Mouse (Mus musculus) heart, embryonic 14.5 days (tissue): ENCODE results near the gene Eef1g. TPM values are rescaled to one million over a fixed set of nuclear protein-coding genes. Genes with fewer than 3 reads are reported as not detected.
A peak's percentile ranks its signal among the peaks of the same experiment; 100 is the strongest.

ENCODE experiments used
- ATAC-seq: fragments of 200-750 bp; cut with Nextera tagmentation; 2 replicates; pipeline ENCODE4 v1.8.0; 2017; ENCODE audit warnings: low read depth, moderate TSS enrichment; ENCODE audit not compliant: insufficient number of reproducible peaks, insufficient read depth, low FRiP score
- H3K27ac ChIP-seq, 2 experiments: fragments of 200-500 bp in 1 of 2; fragments of 300-500 bp in 1 of 2; sonication (generic) in 1 of 2; replicated peaks in 1 of 2; 2 replicates each; pipeline ENCODE4 v1.5.1; 2012 to 2014; ENCODE audit warnings: low read depth in 2 of 2, low read length in 2 of 2, control low read depth in 1 of 2, mild to moderate bottlenecking in 1 of 2, mixed read lengths in 1 of 2; ENCODE audit not compliant: control insufficient read depth in 1 of 2, insufficient read depth in 1 of 2
- H3K27me3 ChIP-seq: fragments of 300-500 bp; sonication (generic); 2 replicates; pipeline ENCODE4 v1.6.1; 2014; ENCODE audit warnings: mild to moderate bottlenecking, low read length, control low read depth; ENCODE audit not compliant: control insufficient read depth, insufficient read depth
- H3K36me3 ChIP-seq: fragments of 300-500 bp; sonication (generic); 2 replicates; pipeline ENCODE4 v1.6.1; 2014; ENCODE audit warnings: mild to moderate bottlenecking, control low read depth, low read length, mixed read lengths; ENCODE audit not compliant: control insufficient read depth, insufficient read depth
- H3K4me1 ChIP-seq, 2 experiments: fragments of 200-500 bp in 1 of 2; fragments of 300-500 bp in 1 of 2; sonication (generic) in 1 of 2; 2 replicates each; pipeline ENCODE4 v1.6.1; 2012 to 2014; ENCODE audit warnings: low read length in 2 of 2, control low read depth in 1 of 2, mixed read lengths in 1 of 2; ENCODE audit not compliant: control insufficient read depth in 2 of 2, insufficient read depth in 2 of 2
- H3K4me2 ChIP-seq: fragments of 300-500 bp; sonication (generic); 2 replicates; pipeline ENCODE4 v1.6.1; 2014; ENCODE audit warnings: mild to moderate bottlenecking, low read length
- H3K4me3 ChIP-seq, 2 experiments: fragments of 200-500 bp in 1 of 2; fragments of 300-500 bp in 1 of 2; sonication (generic) in 1 of 2; 2 replicates each; pipeline ENCODE4 v1.5.1; 2012 to 2014; ENCODE audit warnings: low read length in 2 of 2, mild to moderate bottlenecking in 2 of 2, control low read depth in 1 of 2, low read depth in 1 of 2, moderate library complexity in 1 of 2; ENCODE audit not compliant: control insufficient read depth in 1 of 2, insufficient read depth in 1 of 2
- H3K9ac ChIP-seq: fragments of 300-500 bp; sonication (generic); 2 replicates; pipeline ENCODE4 v1.6.1; 2014; ENCODE audit warnings: mild to moderate bottlenecking, low read length
- H3K9me3 ChIP-seq: fragments of 300-500 bp; sonication (generic); 2 replicates; pipeline ENCODE4 v1.6.1; 2016; ENCODE audit warnings: low read length, control low read depth; ENCODE audit not compliant: control insufficient read depth
- WGBS: fragments of 180-500 bp; shearing (Covaris S2); extraction: QIAGEN DNeasy Blood & Tissue Kit; methylation state at CpG from one replicate; pipeline ENCODE4 v1.1.7; 2014; 5-methylcytosine and 5-hydroxymethylcytosine counted together
- polyA plus RNA-seq: library from polyadenylated mRNA; unstranded; fragments of >200 nt; fragmentation: Nextera tagmentation; extraction: Ambion mirVana; gene quantifications from 2 replicates; pipeline ENCODE4 v1.2.1, GENCODE M21; 2014

Gene Eef1g
- polyA plus RNA-seq, 1 experiment from 2014 or later = 253 TPM

DNA sequence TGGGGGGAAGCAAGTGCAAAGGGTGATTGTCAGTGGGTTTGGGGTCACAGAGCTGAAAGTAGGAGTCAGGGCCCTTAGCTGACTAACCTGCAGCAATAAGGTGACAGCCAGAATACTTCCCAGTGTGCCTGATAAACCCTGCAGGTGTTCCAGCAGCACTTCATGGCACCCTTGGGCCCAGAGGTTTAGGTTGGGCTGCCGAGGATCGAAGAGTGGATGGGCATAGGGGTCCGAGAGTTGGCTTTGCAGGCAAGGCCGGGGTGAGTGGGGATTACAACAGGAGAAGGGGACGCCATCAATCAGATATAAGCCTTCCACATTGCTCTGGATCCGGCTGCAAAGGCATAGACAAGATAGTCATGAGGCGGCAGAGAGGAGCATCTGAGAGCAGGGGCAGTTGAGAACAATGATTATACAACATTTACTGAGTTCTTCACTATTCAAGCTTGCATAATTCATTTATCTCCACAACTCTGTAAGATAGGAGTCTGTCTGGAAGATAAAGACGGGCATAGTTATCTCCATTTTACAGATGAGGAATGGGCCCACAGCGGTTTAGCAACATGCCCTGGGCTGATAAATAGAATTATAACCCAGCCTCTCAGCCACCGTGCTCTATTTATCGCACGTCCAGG, 38.8 kb upstream of the Eef1g start:
- 81% methylated on average over 12 of the region's 12 CpGs for WGBS

DNA sequence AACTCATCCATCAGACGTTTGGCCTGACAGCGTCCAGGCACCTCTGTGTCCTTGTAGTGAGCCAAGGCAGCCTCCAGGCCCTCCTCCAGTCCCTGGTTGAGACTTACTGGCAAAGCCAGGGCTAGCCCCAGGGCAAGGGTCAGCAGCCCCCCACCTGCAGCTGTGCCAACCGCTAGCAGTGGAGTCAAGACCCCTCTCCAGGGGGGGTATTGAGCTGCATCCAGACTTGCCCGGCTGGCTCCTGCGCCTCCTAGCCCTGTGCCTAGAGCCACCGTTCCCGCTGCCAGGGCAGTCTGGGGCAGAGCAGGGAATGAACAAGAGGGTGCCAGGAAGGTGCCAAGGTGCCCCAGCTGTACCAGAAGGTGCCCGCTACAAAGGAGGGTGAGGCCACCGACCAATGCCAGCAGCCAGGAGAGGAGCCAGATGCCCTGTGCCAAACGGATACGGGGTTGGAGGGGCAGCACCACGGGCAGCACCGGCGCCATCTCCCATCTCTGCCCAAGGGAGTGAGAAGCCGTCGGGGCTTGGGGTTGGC, 38.1 kb upstream of the Eef1g start:
- peaks cover 5 to 8% of the 10 kb centered on the region in 2 experiments; a peak in 3 of 4 replicates for H3K4me1 ChIP-seq
- no peaks in the 10 kb centered on the region for H3K9me3 ChIP-seq
- 0 out of 2 replicates have a peak, but pooled peaks have one; percentile 7 for ATAC-seq
- peaks cover 52% of the 10 kb centered on the region for H3K36me3 ChIP-seq
- peak overlapping the region; percentile 75 to 77 for H3K4me3 ChIP-seq
- peak overlapping the region; percentile 82 for H3K9ac ChIP-seq
- H3K27ac ChIP-seq = 0 out of 4 replicates have a peak overlapping the region, but pooled peaks of 1 of the 2 experiments have one; percentile 72
- peak overlapping the region; percentile 70 for H3K4me2 ChIP-seq
- H3K27me3 ChIP-seq = no peaks in the 10 kb centered on the region
- 19% methylated on average over 16 of the region's 16 CpGs for WGBS

More for the DNA sequence above, 38.8 kb upstream of the Eef1g start:
- H3K27me3 ChIP-seq = no peaks in the 10 kb centered on the region
- no peak overlapping the region for H3K27ac ChIP-seq
- no peak overlapping the region for H3K4me3 ChIP-seq
- peaks cover 5 to 8% of the 10 kb centered on the region in 2 experiments; a peak in 3 of 4 replicates for H3K4me1 ChIP-seq
- H3K9ac ChIP-seq = no peak overlapping the region
- no peak for ATAC-seq
- no peaks in the 10 kb centered on the region for H3K9me3 ChIP-seq
- peaks cover 49% of the 10 kb centered on the region for H3K36me3 ChIP-seq
- H3K4me2 ChIP-seq = no peak overlapping the region

DNA sequence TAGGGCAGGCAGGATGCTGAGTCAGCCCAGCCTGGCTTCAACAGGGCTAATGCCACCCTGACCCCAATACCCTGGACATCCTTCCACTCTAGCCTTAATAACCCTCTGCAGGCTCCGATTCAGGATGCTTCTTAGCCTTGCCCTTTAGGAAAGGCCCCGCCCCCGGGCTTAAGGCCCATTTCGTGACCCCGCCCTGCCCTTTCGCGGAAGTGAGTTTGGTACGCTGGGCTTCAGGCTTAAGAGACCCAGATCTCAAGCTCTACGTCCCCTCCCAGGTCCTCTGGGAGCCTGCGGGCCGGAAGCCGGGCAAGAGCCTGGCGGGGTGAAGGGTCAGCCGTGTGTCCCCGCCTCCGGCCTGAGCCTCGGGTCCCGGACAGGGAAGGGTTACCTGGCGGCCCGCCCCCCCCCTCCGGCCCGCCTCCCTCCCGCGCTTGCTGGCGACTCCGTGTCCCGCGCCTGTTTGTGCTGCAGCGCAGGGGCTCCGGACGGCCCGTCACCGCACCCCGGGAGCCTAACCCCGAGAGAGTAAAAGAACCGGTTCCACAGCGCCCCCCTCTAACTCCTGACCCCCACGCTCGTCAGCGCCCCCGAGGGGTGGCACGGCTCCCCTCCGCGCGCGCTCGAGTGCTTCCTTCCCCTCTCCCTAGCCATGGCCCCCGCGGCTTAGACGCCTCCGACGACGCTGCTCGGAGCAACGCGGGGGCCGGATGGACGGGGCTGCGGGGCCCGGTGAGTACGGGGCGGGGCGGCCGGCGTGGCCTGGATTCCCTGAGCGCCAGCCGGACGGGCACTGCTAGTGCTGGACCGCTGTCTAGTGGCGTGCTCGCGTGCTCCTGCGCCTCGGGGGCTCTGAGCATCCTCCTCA, 37.4 kb upstream of the Eef1g start, which contains the start of the genes Rom1 and Eml3:
Gene Rom1, minus strand, starts transcription at position 133 of the 865 bp plus-strand sequence.
Gene Eml3, plus strand, starts transcription at position 329 of the 865 bp plus-strand sequence.
- WGBS = 2% methylated on average over 71 of the region's 74 CpGs
- peaks cover 52% of the 10 kb centered on the region for H3K36me3 ChIP-seq

DNA sequence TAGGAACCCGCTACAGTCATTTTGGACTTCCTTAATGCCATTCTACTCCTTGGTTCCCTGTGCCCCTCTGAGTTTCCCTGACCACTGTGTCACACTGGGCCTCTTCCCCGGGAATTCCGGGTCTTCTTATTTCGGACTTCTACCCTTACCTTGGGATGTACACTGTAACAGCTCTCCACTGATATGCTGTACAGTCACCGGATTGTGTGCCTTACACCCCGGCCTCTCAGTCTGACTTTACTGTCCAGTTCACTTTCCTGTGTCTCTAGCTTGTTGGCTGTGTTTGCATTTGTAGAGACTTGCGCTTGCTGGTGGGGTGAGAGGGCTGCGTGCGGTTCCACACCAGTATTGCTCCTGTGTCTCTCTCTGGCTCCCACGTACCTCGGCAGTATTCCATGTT, 36.7 kb upstream of the Eef1g start:
- H3K36me3 ChIP-seq = peaks cover 57% of the 10 kb centered on the region
- 10% methylated on average over 11 of the region's 11 CpGs for WGBS
- H3K4me2 ChIP-seq = peak overlapping the region; percentile 70
- no peaks in the 10 kb centered on the region for H3K27me3 ChIP-seq
- H3K27ac ChIP-seq = peak overlapping the region in 1 of 2 experiments; percentile 72; a peak in 2 of 4 replicates
- no peak for ATAC-seq
- peak overlapping the region; percentile 82 for H3K9ac ChIP-seq
- peaks cover 5 to 8% of the 10 kb centered on the region in 2 experiments; a peak in 3 of 4 replicates for H3K4me1 ChIP-seq
- H3K4me3 ChIP-seq = peak overlapping the region; percentile 75 to 77
- H3K9me3 ChIP-seq = no peaks in the 10 kb centered on the region

More for the DNA sequence above, 37.4 kb upstream of the Eef1g start, which contains the start of the genes Rom1 and Eml3:
- H3K9ac ChIP-seq = peak within 1 kb of the TSS; percentile 82
- H3K27me3 ChIP-seq = no peaks in the 10 kb centered on the region
- peak within 1 kb of the TSS; percentile 70 for H3K4me2 ChIP-seq
- H3K27ac ChIP-seq = peak within 1 kb of the TSS; percentile 29 to 72; a peak in 3 of 4 replicates
- no peaks in the 10 kb centered on the region for H3K9me3 ChIP-seq
- peak; percentile 81 for ATAC-seq
- peaks cover 5 to 8% of the 10 kb centered on the region in 2 experiments; a peak in 3 of 4 replicates for H3K4me1 ChIP-seq
- peak within 1 kb of the TSS; percentile 75 to 77 for H3K4me3 ChIP-seq

DNA sequence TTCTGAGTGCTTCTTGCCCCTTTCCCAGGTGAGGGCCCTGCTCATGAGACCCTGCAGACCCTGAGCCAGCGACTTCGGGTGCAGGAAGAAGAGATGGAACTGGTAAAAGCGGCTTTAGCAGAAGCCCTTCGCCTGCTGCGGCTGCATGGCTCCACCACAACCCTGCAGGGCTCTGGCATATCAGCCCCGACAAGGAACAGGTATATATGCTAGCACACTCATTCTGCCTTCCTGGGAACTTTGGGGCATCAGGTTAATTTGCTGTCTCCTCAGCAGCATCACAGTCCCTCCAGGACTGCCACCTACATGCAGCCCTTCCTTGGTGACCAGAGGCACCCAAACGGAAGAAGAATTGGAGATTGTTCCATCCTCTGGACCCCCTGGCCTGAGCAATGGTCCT, 36.1 kb upstream of the Eef1g start:
- no peaks in the 10 kb centered on the region for H3K27me3 ChIP-seq
- H3K9ac ChIP-seq = peak overlapping the region; percentile 82; the same call in 1 of the 2 replicates
- no peak for ATAC-seq
- peak overlapping the region in 1 of 2 experiments; percentile 75; a peak in 2 of 4 replicates for H3K4me3 ChIP-seq
- peaks cover 57% of the 10 kb centered on the region for H3K36me3 ChIP-seq
- H3K4me1 ChIP-seq = peaks cover 5 to 8% of the 10 kb centered on the region in 2 experiments; a peak in 3 of 4 replicates
- no peaks in the 10 kb centered on the region for H3K9me3 ChIP-seq
- 77% methylated on average over 7 of the region's 7 CpGs for WGBS
- H3K4me2 ChIP-seq = peak overlapping the region; percentile 70
- no peak overlapping the region for H3K27ac ChIP-seq

DNA sequence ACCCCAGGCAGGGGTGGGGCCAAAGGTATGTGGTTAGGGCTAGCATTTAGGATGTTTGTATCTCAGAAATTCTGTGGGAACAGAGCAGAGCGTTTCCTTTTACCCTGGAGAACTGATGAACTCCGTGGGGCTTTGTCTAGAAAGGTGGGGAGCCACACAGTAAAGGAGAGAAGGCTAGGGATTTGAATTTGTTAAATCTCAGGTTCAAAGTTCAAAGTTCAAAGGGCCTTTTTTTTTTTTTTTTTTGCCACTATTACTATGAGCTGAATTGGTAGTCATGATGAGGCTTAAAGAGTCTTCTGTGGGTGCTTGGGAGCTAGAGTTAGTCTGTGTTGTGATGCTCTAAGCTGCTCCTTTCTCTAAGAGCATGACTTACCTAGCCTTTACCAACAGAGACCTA, 30.1 kb upstream of the Eef1g start:
- H3K4me3 ChIP-seq = no peak overlapping the region
- H3K9ac ChIP-seq = no peak overlapping the region
- H3K9me3 ChIP-seq = no peaks in the 10 kb centered on the region
- peaks cover 67% of the 10 kb centered on the region for H3K36me3 ChIP-seq
- WGBS = 70% methylated on average over 2 of the region's 2 CpGs
- no peak overlapping the region for H3K4me2 ChIP-seq
- peaks cover 5 to 10% of the 10 kb centered on the region in 2 experiments for H3K4me1 ChIP-seq
- H3K27ac ChIP-seq = no peak overlapping the region
- no peak for ATAC-seq
- H3K27me3 ChIP-seq = no peaks in the 10 kb centered on the region

DNA sequence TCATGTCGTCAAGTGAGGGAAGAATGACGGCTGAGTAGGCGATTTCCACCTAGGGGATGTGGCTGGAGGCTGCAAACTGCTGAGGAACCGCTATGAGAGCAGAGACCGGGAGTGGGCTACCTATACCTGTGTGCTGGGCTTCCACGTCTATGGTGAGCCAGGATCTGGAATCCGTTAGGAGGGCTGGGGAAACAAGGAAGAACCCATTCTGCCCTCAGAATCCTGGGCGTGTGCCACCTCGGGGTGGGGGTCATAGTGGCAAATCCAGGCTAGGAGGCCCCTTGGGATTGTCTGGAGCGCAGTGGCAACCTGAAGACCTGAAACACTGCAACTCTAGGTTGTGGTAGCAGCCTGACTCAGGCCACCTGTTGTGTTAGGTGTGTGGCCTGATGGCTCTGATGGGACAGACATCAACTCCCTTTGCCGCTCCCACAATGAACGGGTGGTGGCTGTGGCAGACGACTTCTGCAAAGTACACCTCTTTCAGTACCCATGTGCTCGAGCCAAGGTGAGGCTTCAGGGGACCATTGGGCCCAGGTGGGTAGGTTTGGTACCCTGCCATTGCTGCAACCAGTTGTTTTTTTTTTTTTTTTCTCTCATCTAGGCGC, 26.2 kb upstream of the Eef1g start:
- H3K4me1 ChIP-seq = peaks cover 12 to 37% of the 10 kb centered on the region in 2 experiments
- H3K36me3 ChIP-seq = peaks cover 61% of the 10 kb centered on the region
- H3K4me2 ChIP-seq = peak overlapping the region; percentile 79
- H3K9me3 ChIP-seq = no peaks in the 10 kb centered on the region
- no peak for ATAC-seq
- H3K27ac ChIP-seq = no peak overlapping the region; a peak in 1 of 4 replicates
- peak overlapping the region; percentile 99; the same call in 1 of the 2 replicates for H3K9ac ChIP-seq
- 83% methylated on average over 15 of the region's 15 CpGs for WGBS
- no peaks in the 10 kb centered on the region for H3K27me3 ChIP-seq
- peak overlapping the region in 1 of 2 experiments; percentile 99; a peak in 1 of 4 replicates for H3K4me3 ChIP-seq
